Mouse (Mus musculus): ENCODE data around the gene Nudt6. TPM values are rescaled to one million over a fixed set of nuclear protein-coding genes. Genes with fewer than 3 reads are reported as not detected.

Gene Nudt6
- polyA plus RNA-seq, 1 experiment = 3.5 TPM

- TF ChIP-seq POLR2A (IDR thresholded peaks at IDR 0.05; ENCODE audit: insufficient read depth, low read length) (no peak), CTCF (IDR thresholded peaks at IDR 0.05; ENCODE audit: low read depth, low read length) (no peak), EP300 (IDR thresholded peaks at IDR 0.05; ENCODE audit: insufficient read depth, low read depth, low read length) (no peak)
- no peak overlapping the region for H3K27ac ChIP-seq (ENCODE audit: insufficient read depth, low read length)
- H3K4me3 ChIP-seq (ENCODE audit: low read depth, low read length) = no peak overlapping the region
Observed at GRCm38 (mm10) chr3:37381457-37381856, 38.6 kb downstream of the Nudt6 start.

GRCm38 (mm10) chr3:37379930-37380881, 39.8 kb downstream of the Nudt6 start:
- no peaks in the 10 kb centered on the region for H3K4me1 ChIP-seq (ENCODE audit: control insufficient read depth, insufficient read depth, low read length)
- H3K36me3 ChIP-seq (ENCODE audit: control insufficient read depth, insufficient read depth, low read length, poor library complexity, severe bottlenecking) = no peaks in the 10 kb centered on the region
- no peaks in the 10 kb centered on the region for H3K9me3 ChIP-seq (replicated peaks; ENCODE audit: control insufficient read depth, insufficient read depth, low read length, poor library complexity, severe bottlenecking)
- no peak overlapping the region for H3K27ac ChIP-seq (ENCODE audit: insufficient read depth, low read length)
- no peak overlapping the region for H3K9ac ChIP-seq (ENCODE audit: low read depth, poor library complexity, severe bottlenecking)
- H3K27me3 ChIP-seq (ENCODE audit: control insufficient read depth, insufficient read depth, low read length, poor library complexity, severe bottlenecking) = no peaks in the 10 kb centered on the region
- TF ChIP-seq POLR2A (IDR thresholded peaks at IDR 0.05; ENCODE audit: insufficient read depth, low read length) = no peak
- TF ChIP-seq EP300 (IDR thresholded peaks at IDR 0.05; ENCODE audit: insufficient read depth, low read depth, low read length) = no peak
- TF ChIP-seq CTCF (IDR thresholded peaks at IDR 0.05; ENCODE audit: low read depth, low read length) = no peak
- H3K4me3 ChIP-seq (ENCODE audit: low read depth, low read length) = no peak overlapping the region

More at GRCm38 (mm10) chr3:37381457-37381856, 38.6 kb downstream of the Nudt6 start:
- H3K36me3 ChIP-seq (ENCODE audit: control insufficient read depth, insufficient read depth, low read length, poor library complexity, severe bottlenecking) = no peaks in the 10 kb centered on the region
- H3K4me1 ChIP-seq (ENCODE audit: control insufficient read depth, insufficient read depth, low read length) = no peaks in the 10 kb centered on the region
- no peaks in the 10 kb centered on the region for H3K9me3 ChIP-seq (replicated peaks; ENCODE audit: control insufficient read depth, insufficient read depth, low read length, poor library complexity, severe bottlenecking)
- no peaks in the 10 kb centered on the region for H3K27me3 ChIP-seq (ENCODE audit: control insufficient read depth, insufficient read depth, low read length, poor library complexity, severe bottlenecking)
- no peak overlapping the region for H3K9ac ChIP-seq (ENCODE audit: low read depth, poor library complexity, severe bottlenecking)

- Histone ChIP-seq H3K4me3 (ENCODE audit: low read depth, low read length) (no peak overlapping the region), H3K9me3 (replicated peaks; ENCODE audit: control insufficient read depth, insufficient read depth, low read length, poor library complexity, severe bottlenecking) (no peaks in the 10 kb centered on the region), H3K9ac (ENCODE audit: low read depth, poor library complexity, severe bottlenecking) (no peak overlapping the region), H3K27me3 (ENCODE audit: control insufficient read depth, insufficient read depth, low read length, poor library complexity, severe bottlenecking) (no peaks in the 10 kb centered on the region), H3K36me3 (ENCODE audit: control insufficient read depth, insufficient read depth, low read length, poor library complexity, severe bottlenecking) (no peaks in the 10 kb centered on the region), H3K27ac (ENCODE audit: insufficient read depth, low read length) (no peak overlapping the region), H3K4me1 (ENCODE audit: control insufficient read depth, insufficient read depth, low read length) (no peaks in the 10 kb centered on the region)
- no peak for TF ChIP-seq EP300 (IDR thresholded peaks at IDR 0.05; ENCODE audit: insufficient read depth, low read depth, low read length)
- TF ChIP-seq CTCF (IDR thresholded peaks at IDR 0.05; ENCODE audit: low read depth, low read length) = peak; percentile 25
Observed at GRCm38 (mm10) chr3:37379201-37379600, 40.8 kb downstream of the Nudt6 start.

GRCm38 (mm10) chr3:37378412-37378811, 41.6 kb downstream of the Nudt6 start:
- Histone ChIP-seq H3K4me1 (ENCODE audit: control insufficient read depth, insufficient read depth, low read length) (no peaks in the 10 kb centered on the region), H3K9me3 (replicated peaks; ENCODE audit: control insufficient read depth, insufficient read depth, low read length, poor library complexity, severe bottlenecking) (no peaks in the 10 kb centered on the region), H3K9ac (ENCODE audit: low read depth, poor library complexity, severe bottlenecking) (no peak overlapping the region), H3K27me3 (ENCODE audit: control insufficient read depth, insufficient read depth, low read length, poor library complexity, severe bottlenecking) (no peaks in the 10 kb centered on the region), H3K27ac (ENCODE audit: insufficient read depth, low read length) (no peak overlapping the region), H3K4me3 (ENCODE audit: low read depth, low read length) (no peak overlapping the region), H3K36me3 (ENCODE audit: control insufficient read depth, insufficient read depth, low read length, poor library complexity, severe bottlenecking) (no peaks in the 10 kb centered on the region)
- TF ChIP-seq POLR2A (IDR thresholded peaks at IDR 0.05; ENCODE audit: insufficient read depth, low read length) = no peak
- TF ChIP-seq CTCF (IDR thresholded peaks at IDR 0.05; ENCODE audit: low read depth, low read length) = no peak
- TF ChIP-seq EP300 (IDR thresholded peaks at IDR 0.05; ENCODE audit: insufficient read depth, low read depth, low read length) = no peak

DNA sequence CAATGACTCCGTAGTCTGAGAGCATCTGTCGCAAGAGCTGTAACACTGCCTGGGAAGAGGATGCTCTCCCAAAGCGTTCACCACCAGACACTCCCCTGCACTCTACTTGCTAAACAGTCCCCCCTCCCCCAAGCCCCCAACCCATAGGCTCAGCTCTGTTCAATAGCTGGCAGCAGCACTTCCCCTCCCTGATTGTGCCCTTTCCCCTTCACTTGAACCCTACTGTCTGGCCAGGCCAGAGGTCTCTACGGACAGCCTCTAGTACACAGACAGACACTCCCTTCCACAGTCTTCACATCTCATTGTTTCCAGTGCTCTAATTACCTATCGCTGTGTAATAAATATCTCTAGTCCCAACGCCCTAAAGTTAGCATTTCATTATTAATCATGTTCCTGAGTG, 42.1 kb downstream of the Nudt6 start:
- Histone ChIP-seq H3K27me3 (ENCODE audit: control insufficient read depth, insufficient read depth, low read length, poor library complexity, severe bottlenecking) (no peaks in the 10 kb centered on the region), H3K9me3 (replicated peaks; ENCODE audit: control insufficient read depth, insufficient read depth, low read length, poor library complexity, severe bottlenecking) (no peaks in the 10 kb centered on the region), H3K9ac (ENCODE audit: low read depth, poor library complexity, severe bottlenecking) (no peak overlapping the region), H3K4me1 (ENCODE audit: control insufficient read depth, insufficient read depth, low read length) (no peaks in the 10 kb centered on the region), H3K27ac (ENCODE audit: insufficient read depth, low read length) (no peak overlapping the region), H3K36me3 (ENCODE audit: control insufficient read depth, insufficient read depth, low read length, poor library complexity, severe bottlenecking) (no peaks in the 10 kb centered on the region), H3K4me3 (ENCODE audit: low read depth, low read length) (no peak overlapping the region)
- TF ChIP-seq POLR2A (IDR thresholded peaks at IDR 0.05; ENCODE audit: insufficient read depth, low read length) (no peak), CTCF (IDR thresholded peaks at IDR 0.05; ENCODE audit: low read depth, low read length) (no peak), EP300 (IDR thresholded peaks at IDR 0.05; ENCODE audit: insufficient read depth, low read depth, low read length) (no peak)

GRCm38 (mm10) chr3:37373712-37374111, 46.3 kb downstream of the Nudt6 start:
- H3K4me1 ChIP-seq (ENCODE audit: control insufficient read depth, insufficient read depth, low read length) = no peaks in the 10 kb centered on the region
- no peak overlapping the region for H3K4me3 ChIP-seq (ENCODE audit: low read depth, low read length)
- no peak overlapping the region for H3K27ac ChIP-seq (ENCODE audit: insufficient read depth, low read length)

More at GRCm38 (mm10) chr3:37373712-37374111, 46.3 kb downstream of the Nudt6 start:
- Histone ChIP-seq H3K27me3 (ENCODE audit: control insufficient read depth, insufficient read depth, low read length, poor library complexity, severe bottlenecking) (no peaks in the 10 kb centered on the region; the same call in 1 of the 2 replicates), H3K9ac (ENCODE audit: low read depth, poor library complexity, severe bottlenecking) (no peak overlapping the region), H3K9me3 (replicated peaks; ENCODE audit: control insufficient read depth, insufficient read depth, low read length, poor library complexity, severe bottlenecking) (no peaks in the 10 kb centered on the region), H3K36me3 (ENCODE audit: control insufficient read depth, insufficient read depth, low read length, poor library complexity, severe bottlenecking) (no peaks in the 10 kb centered on the region)
- TF ChIP-seq EP300 (IDR thresholded peaks at IDR 0.05; ENCODE audit: insufficient read depth, low read depth, low read length) (no peak), POLR2A (IDR thresholded peaks at IDR 0.05; ENCODE audit: insufficient read depth, low read length) (no peak), CTCF (IDR thresholded peaks at IDR 0.05; ENCODE audit: low read depth, low read length) (no peak)
